ENCODE assay signal across 8 mouse cellular contexts in the genomic region with DNA sequence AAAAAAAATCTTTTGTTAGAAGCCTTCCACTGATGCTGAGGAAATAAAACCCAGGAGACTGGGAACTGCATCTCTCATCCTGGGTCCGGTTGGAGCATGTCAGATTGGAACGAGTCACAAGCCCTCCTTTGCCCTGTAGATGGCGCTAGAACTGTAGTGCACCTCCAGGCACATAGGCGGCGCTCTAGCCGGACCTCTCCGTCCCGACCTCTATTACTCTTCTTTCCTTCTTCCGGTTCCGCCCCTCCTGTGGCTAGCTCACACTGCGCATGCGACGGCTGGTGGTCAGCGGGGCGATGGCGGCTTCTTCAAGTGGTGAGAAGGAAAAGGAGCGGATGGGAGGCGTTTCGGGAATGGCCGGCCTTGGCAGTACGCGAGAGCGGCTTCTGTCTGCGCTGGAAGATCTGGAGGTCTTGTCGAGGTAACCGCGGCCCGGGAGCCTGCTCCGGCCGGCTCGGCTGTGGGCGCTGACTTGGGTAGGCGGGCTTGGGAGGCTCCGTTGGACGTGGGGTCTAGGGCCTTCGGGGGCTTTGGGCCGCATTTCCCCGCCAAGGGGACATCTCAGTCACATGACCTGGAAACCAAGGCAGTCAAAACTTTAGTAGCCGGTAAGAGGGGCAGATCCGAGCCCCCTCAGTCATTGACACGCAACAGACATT. TPM values are rescaled to one million over a fixed set of nuclear protein-coding genes. Genes with fewer than 3 reads are reported as not detected.
A peak's percentile ranks its signal among the peaks of the same experiment; 100 is the strongest.
DNase-seq lines count a peak whose midpoint lies in the region; ATAC-seq and TF ChIP-seq lines count a peak whose summit lies in the region.

A gene (plus strand): TSS at position 261 of the 659 bp plus-strand sequence.

- under 1% methylated on average over 41 of the region's 41 CpGs for WGBS in forebrain, embryonic 15.5 days
- WGBS in lung, adult 2 months: under 1% methylated on average over 41 of the region's 41 CpGs

- H3K4me2 ChIP-seq in forebrain, embryonic 15.5 days (replicated peaks): peak within 1 kb of the TSS; percentile 90

- peaks cover 5% of the 10 kb centered on the region; the same call in 1 of the 2 replicates for H3K36me3 ChIP-seq in ES-E14 (ENCODE audit: control insufficient read depth, insufficient read depth, low read length, poor library complexity, severe bottlenecking)
- H3K36me3 ChIP-seq in forebrain, embryonic 15.5 days: peaks cover 6% of the 10 kb centered on the region; the same call in 1 of the 2 replicates

- peak within 1 kb of the TSS; percentile 85 for H3K4me3 ChIP-seq in ES-E14 (ENCODE audit: insufficient read depth in 1 of 2, low read depth in 1 of 2, low read length in 2 of 2, poor library complexity in 1 of 2, severe bottlenecking in 1 of 2)
- peak within 1 kb of the TSS; percentile 79 for H3K4me3 ChIP-seq in forebrain, embryonic 15.5 days
- peak within 1 kb of the TSS; percentile 85 for H3K4me3 ChIP-seq in lung, adult 2 months (replicated peaks; ENCODE audit: extremely low read depth, low read depth, low read length)

- in situ Hi-C loops in ES-E14 (cut with MboI; ENCODE audit: low sequenced_read_pairs in 2 of 2, unreplicated experiment in 2 of 2): no loop called here

- no peak within 1 kb of the TSS for H3K27ac ChIP-seq in ES-E14 (ENCODE audit: insufficient read depth, low read depth, low read length, poor library complexity, severe bottlenecking)
- H3K27ac ChIP-seq in forebrain, embryonic 15.5 days (replicated peaks): peak within 1 kb of the TSS; percentile 56; the same call in 1 of the 2 replicates

- intact Hi-C loops in heart, postnatal 25 days (cut with DNase I): loop anchor here (5.0 kb wide), 1 partner anchor 128 kb away; no protein-coding TSS in a partner anchor

- peak within 1 kb of the TSS; percentile 95 for H3K9ac ChIP-seq in ES-E14 (ENCODE audit: insufficient read depth, low read depth, low read length, poor library complexity, severe bottlenecking)
- H3K9ac ChIP-seq in forebrain, embryonic 15.5 days (replicated peaks): peak within 1 kb of the TSS; percentile 94

- ATAC-seq in forebrain, embryonic 15.5 days (replicated peaks): peak; percentile 96
- ATAC-seq in neutrophil, adult 5-6 weeks (ENCODE audit: extremely low read depth, insufficient number of reproducible peaks, low FRiP score, poor library complexity, severe bottlenecking): peak; percentile 98

- no peaks in the 10 kb centered on the region; a peak in 1 of 4 replicates for H3K4me1 ChIP-seq in ES-E14 (ENCODE audit: control insufficient read depth in 2 of 2, insufficient read depth in 2 of 2, low read length in 2 of 2, poor library complexity in 1 of 2)
- peaks cover 22% of the 10 kb centered on the region for H3K4me1 ChIP-seq in forebrain, embryonic 15.5 days
- H3K4me1 ChIP-seq in lung, adult 2 months (ENCODE audit: control insufficient read depth, insufficient read depth, low read length): peaks cover 13% of the 10 kb centered on the region

- peak; percentile 89 for TF ChIP-seq POLR2A in lung, adult 2 months (IDR thresholded peaks at IDR 0.05; ENCODE audit: borderline replicate concordance, extremely low read depth, low read depth, low read length)

- peak; percentile 93 for DNase-seq in ES-E14 (ENCODE audit: low read depth, low spot score)
- DNase-seq in cerebellum, adult 11-12 months: peak; percentile 94
- DNase-seq in heart, postnatal 25 days (ENCODE audit: low spot score): peak; percentile 87
- peak; percentile 94 to 98 for DNase-seq in layer of hippocampus, adult 18-20 months (ENCODE audit: low spot score in 2 of 2)
- DNase-seq in lung, adult 2 months: peak; percentile 94
- DNase-seq in thymus, adult 18-20 months: peak; percentile 80 to 88

- H3K9me3 ChIP-seq in ES-E14 (ENCODE audit: control insufficient read depth, insufficient read depth, low read depth, low read length): no peaks in the 10 kb centered on the region
- no peaks in the 10 kb centered on the region for H3K9me3 ChIP-seq in forebrain, embryonic 15.5 days

- TF ChIP-seq CTCF in lung, adult 2 months (IDR thresholded peaks at IDR 0.05; ENCODE audit: insufficient read depth, low read length): peak; percentile 100

- no peaks in the 10 kb centered on the region for H3K27me3 ChIP-seq in forebrain, embryonic 15.5 days

TF ChIP-seq in ES-E14, 5 proteins besides CTCF, POLR2A, EP300 and RAD21:
- peak; percentile 83 for TF ChIP-seq HCFC1 (IDR thresholded peaks at IDR 0.05; ENCODE audit: borderline replicate concordance, insufficient read depth, low read length)
- no peak for TF ChIP-seq ZNF384 (IDR thresholded peaks at IDR 0.05; ENCODE audit: low read depth, low read length)

RNA-seq across cellular contexts. Expression of the gene that starts here (rescaled TPM):
- total RNA-seq in ES-E14 (2012; rRNA removed): 31.7 and 41.2 TPM in 2 replicates
- polyA plus RNA-seq in forebrain, embryonic 15.5 days (2015; fragmentation: Nextera tagmentation; extraction: Ambion mirVana): 107 and 109 TPM in 2 replicates
- total RNA-seq in heart, postnatal 25 days (2021): 10 to 100 TPM; 21.4 to 22.4 TPM
- 10 to 100 TPM; 30.4 to 36.9 TPM for total RNA-seq in layer of hippocampus, adult 18-20 months (2021)
- 9.5 and 14.1 TPM in 2 replicates for polyA plus RNA-seq in lung, adult 2 months (2012; rRNA removed)
- 64.4 and 64.7 TPM in 2 replicates for total RNA-seq in neutrophil, adult 5-6 weeks (2017)
